Mouse (Mus musculus): ENCODE data around the gene Gm12666.
"Not testable (repeated sequence)": the region's sequence is repeated elsewhere in the genome, so short reads cannot be mapped to it uniquely, and the experiment has no call there.

Gm12666 gene

GRCm38 (mm10) chr4:92191649-92192048 is at the start of gene Gm12666:
Gene Gm12666 (minus strand): TSS chr4:92191749.
- CTCF ChIA-PET, POLR2A ChIA-PET: not testable (repeated sequence)

DNA sequence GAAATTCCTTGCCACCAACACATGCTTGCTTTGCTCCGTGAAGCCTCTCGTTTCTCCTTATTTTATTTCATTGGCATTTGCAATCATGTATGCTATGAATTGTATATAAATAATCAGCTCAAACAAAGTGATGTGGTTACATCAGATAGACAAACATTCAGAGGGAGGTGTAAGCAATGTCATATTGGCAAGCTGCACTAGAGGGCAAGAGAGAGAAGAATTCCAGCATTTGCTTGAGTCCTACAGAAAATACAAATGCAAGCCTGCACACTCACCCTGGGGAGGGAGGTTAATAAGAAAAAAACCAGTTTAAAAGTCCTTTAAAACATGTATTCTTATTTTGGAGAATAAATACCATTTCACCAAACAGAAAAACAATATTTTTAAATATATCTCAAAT is 34.8 kb upstream of the Gm12666 start:
- ChIA-PET CTCF (no interaction called here), POLR2A (no interaction called here)

DNA sequence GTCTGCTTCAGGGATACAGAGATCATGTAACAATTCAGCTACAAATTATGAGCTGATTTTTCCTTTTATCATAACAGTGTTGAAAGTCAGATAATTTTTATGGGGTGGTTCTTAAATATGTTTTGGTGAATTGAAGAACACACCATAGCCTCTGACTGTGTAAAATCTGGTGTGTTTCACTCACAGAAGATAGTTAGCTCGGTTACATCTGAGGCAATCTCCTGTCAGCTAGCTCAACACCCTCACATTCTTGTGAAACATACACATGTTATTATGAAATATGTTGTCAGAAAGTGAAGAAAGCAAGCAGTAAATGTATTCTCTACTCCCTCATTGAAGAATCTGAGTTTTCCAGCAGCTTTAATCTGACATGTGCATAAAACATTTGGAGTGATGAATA is 24.7 kb upstream of the Gm12666 start:
- ChIA-PET POLR2A (no interaction called here), CTCF (no interaction called here)

- POLR2A ChIA-PET = interaction anchor here in 1 of 4 experiments (0.6 kb wide), 1 partner anchor 10 kb away, joined by 4 read pairs; no protein-coding TSS in a partner anchor
- CTCF ChIA-PET = no interaction called here
Measured at GRCm38 (mm10) chr4:92152646-92153045, 38.9 kb downstream of the Gm12666 start.

DNA sequence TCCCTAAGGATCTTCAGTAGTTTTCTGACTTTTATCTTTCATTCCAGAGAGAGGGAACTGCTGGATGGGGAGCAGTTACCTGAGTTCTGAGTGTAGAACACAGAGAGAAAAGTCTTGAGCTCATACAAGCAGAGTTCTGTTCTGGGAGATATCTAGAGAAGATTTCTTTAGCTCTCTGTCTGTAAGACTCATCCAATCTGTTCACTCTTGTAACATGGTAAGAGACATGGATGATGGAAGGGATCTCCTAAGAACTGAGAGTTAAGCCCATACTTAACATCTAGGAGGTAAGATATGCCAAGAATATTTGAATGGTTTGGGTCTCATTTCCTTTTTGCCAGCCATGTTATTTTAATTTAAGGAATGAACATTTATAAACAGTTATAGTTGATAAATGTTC is 44.4 kb downstream of the Gm12666 start, which contains the start of gene Izumo3:
Gene Izumo3, minus strand, starts transcription at position 101 of the 400 bp plus-strand sequence.
- POLR2A ChIA-PET = no interaction called here
- CTCF ChIA-PET = no interaction called here
